Mouse (Mus musculus) cerebellum, postnatal 14 days (tissue): Measurements from ENCODE around the gene Hrasls5.
A peak's percentile ranks its signal among the peaks of the same experiment; 100 is the strongest.

Experiments
- DNase-seq, 2 experiments: peaks; one replicate each; pipeline ENCODE4 v3.0.0; 2021; ENCODE audit warnings: mixed read lengths in 2 of 2

Hrasls5 gene

DNA sequence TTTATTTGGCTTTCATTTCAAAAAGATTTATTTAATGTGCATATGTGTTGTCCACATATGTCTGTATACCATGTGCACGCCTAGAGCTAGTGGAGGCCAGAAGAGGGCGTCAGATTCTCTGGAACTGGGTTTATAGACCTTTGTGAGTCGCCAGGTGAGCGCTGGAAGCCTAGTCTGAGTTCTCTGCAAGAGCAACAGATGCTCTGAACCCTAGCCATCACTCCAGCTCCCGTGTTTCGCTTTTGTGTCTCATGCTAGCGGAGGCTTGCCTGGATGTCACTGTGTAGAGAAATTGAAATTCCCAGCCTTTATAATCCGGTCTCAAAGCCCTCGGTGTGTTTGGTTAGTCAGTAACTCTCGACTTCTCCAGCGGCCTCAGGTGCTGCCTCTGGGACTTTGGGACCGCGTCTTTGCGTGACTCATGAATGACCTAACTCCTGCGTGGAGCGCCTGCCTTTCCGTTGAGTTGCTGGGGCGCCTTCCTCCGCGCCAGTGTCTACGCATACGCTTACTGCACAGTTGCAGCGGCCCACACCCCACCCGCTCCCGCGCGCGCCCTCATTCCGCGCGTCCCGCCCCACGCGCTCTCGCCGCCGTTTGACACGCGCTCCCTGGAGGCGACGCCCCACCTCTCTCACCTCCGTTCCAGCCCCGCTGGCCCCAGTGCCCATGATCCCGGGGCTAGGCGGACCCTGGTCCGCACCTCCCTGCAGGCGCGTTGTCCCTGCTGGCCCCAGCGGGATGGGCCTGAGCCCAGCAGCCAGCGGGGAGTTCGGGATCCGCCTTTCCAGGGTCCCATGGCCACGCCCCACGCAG, at the start of gene Hrasls5:
Hrasls5 (plus strand) TSS at position 600 of the 816 bp plus-strand sequence.
- DNase-seq = peak in 1 of 2 experiments; percentile 16

DNA sequence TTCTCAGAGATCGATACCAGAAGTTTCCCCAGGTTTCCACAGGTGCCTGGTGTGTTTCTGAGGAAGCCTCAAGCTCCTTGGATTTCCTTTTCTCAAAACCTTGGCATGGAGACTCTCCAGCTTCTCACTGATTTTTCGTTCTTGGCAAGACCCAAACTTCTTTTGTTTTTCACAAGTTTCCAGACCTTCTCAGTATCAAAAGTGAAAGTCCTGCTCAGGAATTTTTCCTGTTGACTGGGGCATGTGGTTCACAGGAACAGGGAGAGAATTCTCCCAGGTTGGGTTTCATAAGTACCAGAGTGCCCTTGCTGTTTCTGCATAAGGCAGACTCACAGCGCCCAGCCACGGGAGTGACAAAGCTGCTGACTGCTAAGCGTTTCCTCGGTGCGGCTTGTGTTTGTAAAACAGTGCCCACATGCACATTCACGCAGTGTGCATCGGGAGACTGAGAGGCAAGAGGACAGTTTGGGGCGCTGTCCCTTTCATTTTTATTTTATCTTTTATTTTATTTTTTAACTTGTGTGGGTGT, 49.7 kb upstream of the Hrasls5 start:
- DNase-seq = no peak

DNA sequence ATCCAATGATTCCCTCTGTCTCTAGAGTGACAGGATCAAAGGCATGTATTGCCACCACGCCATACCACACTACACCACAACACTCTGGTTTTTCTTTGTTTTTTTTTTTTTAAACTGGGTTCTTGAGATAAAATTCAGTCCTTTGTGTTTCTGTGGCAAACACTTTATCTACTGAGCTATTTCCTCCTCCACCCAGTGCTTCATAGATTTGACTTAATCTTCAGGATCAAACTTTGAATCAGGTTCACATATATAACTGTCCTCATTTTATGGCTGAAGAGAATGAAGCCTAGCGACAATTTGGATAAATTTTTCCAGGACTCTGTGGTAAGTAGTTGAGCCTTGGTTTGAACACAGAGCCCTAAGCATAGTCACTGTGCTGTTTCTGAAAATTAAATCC, 48.7 kb upstream of the Hrasls5 start:
- DNase-seq = no peak

DNA sequence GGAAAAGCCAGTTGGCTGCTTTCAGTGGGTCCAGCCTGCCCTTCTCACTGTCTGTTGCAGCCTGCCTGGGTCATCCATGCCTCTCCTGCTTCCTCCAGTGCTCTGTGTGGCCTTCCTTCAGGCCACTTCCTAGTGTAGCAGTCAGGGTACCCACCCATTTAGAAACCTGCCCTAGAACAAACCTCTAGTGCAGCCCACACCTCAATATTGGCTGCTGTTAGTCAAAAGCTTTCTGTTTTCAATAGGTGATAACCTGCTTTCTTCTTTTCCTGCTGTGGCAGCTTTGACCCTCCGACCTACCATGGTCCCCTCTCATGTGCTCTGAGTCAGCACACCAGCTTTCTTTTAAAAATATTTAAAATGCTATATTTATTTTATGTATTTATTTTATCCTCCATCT, 47.9 kb upstream of the Hrasls5 start:
- no peak for DNase-seq

DNA sequence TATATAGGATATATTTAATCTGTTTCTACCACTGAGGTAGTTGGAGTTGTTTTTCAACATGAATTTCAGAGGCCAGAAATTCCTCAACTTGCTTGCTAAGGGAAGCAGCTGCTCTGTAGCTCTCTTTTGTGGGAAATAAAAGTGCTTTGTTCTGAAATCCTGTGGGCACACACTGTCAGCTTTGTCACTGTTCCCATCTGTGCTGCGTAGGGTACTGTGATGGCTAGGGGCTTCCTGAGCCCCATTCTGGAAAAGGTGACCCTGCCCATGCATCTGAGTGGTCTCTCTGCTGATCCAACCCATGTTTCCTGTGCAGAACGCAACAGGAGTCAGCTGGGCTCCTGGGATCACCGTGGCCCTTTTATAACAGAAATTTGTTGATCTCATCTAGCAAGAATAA, 45.5 kb upstream of the Hrasls5 start:
- no peak for DNase-seq

DNA sequence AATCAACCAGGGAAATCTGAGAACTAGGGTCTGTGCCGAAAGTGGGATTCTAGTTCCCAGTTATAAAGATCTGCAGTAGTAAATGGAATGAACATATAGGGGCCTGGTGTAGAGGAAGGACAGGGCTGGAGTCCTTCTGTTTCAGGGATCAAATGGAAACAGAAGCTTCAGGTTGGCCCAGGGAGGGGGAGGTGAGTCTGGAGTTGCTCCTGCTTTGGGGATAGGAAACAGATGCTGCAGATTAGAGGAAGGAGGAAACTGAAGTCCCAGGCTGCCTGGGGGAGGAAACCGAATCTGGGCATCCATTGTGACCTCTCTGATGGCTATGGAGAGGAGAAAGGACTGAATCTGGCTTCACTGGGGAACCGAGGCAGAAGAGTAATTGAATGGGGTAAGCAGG, 44.0 kb upstream of the Hrasls5 start:
- DNase-seq = no peak

DNA sequence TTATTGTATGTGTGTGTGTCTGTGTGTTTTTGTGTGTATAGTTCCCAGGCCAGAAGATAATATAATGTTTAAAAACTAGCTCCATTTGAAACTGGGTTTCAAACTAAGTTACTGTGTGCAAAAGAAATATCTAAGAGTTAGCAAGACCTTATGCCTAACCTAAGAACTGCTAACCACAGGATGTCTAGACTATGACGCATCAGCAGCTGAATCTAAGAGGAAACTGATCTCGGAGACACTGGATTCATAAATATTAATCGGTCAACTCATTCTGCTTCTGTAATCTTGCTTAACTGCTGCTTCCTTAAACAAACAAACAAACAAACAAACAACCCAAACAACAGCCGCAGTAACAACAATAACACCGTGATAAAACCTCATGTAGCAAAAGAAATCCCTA, 42.7 kb upstream of the Hrasls5 start:
- no peak for DNase-seq

DNA sequence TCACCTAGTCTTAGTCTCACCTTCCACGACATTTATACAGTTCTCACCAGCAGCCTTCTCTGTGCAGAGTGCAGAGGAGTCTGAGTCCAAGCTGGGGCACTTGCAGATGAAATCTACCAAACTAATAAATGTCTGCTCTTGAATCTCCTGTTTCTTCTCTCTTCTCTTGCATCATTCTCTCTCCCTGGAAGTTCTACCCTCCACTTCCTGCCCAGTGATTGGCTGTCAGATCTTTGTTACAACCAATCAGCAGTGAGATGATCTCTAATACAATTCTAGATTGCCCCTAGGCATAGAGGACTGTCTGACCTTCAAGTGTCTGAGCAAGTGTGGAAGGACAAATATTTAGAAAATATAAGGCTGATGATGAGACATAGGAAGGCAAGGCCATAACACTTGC, 36.2 kb upstream of the Hrasls5 start:
- no peak for DNase-seq

DNA sequence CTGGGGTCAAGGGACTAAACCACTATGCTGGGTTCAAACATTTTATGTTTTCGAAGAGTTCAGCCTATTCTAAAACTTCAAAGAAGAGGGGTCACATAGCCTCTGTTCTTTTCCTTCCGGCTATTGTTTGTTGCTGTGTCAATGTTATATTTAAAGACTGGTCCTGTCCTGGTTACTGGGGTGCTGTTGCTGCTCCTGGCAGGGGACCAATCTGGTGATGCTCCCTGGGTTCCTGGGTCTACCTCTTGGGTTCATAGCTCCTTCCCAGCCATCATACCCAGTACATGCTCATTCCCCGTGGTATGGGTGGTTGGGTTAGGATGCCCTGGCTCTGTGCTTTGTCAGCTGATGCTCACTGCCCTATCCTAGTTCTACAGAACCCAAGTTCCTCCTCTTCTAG, 34.6 kb upstream of the Hrasls5 start:
- DNase-seq = no peak

DNA sequence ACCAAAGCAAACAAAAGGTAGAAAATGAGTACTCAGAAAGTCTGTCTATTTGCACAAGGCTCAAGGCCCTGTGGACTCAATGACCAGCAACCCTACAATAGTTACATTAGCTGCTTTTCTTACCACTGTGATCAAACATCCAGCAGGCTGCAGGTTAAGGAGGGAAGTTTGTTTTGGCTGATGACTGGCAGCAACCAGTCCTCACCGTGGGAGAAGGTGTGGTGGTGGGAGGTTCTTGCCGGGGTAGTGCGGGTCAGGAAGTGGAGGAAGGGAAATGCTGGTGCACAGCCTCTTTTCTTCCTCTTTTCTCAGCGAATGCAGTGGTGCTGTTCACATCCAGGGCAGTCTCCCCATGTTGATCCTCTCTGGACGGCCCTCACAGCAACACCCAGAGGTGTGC, 31.3 kb upstream of the Hrasls5 start:
- no peak for DNase-seq

DNA sequence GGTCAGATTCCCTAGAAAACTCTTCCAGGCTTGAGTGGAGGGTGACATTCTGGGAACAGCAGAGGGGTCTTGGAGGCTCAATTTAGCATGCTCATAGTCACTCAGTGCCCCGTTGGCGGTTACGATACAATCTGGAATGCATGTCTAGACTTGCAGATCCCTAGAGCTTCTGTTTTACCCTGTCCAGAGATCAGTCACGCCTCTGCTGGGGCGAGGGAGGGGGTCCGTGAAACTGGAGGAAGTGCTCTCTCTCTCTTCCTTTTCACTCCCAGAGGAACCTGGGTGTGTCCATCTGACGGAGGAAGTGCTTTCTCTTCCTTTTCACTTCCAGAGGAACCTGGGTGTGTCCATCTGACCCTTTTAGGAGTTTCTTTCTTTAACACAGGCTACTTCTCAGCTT, 29.2 kb upstream of the Hrasls5 start:
- no peak for DNase-seq

DNA sequence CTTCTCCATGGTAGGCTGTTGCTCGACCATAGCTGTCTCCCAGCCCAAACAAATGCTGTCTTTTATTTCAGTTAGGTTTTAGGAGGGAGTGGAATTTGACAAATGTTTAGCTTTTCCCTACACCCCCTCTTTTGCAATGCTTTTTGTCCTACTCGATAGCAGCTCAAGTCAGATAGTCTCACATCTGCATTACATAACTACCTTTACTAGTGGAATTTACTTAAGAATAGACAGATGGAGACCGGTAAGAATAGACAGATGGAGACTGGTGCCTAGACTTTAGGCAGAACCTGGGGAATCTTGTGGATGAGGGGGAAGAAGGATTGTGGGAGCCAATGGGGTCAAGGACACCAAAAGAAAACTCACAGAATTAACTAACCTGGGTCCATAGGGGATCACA, 28.7 kb upstream of the Hrasls5 start:
- no peak for DNase-seq

DNA sequence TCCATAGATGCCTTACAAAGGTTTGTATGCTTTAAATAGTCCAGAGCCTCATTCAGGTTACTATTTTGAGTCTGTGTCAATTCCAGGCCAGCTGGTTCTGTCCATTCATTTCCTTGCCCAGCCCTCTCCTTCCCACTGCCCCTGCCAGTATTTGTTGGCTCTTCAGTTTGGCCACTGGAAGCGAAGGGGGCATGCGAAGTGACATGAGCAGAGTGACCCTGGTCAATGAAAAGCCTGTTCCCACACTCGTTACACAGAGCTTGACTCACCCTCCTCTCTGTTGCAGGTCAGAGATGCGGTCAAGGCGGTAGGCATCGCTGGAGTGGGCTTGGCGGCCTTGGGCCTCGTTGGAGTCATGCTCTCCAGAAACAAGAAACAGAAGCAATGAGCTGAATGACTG, 27.1 kb upstream of the Hrasls5 start:
- peak; percentile 16 to 18 for DNase-seq

DNA sequence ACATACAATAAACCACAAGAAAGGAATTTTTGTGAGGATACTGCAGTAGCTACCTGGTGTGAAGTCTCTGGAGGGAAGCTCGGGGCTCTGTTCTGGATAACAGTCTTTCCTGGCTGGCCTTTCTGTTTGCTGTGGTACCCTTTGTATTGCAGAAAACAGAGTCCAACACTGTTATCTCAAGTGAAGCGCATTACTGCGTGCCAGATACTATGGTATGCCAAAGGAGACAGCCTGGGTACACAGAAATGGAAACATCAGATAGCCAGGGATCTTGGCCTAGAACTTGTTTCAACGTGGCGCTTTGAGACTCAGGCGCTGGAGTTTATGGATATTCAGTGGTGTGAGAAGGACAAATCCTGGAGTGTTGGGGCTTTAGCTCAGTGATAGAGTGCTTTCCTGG, 26.6 kb upstream of the Hrasls5 start:
- DNase-seq = no peak

DNA sequence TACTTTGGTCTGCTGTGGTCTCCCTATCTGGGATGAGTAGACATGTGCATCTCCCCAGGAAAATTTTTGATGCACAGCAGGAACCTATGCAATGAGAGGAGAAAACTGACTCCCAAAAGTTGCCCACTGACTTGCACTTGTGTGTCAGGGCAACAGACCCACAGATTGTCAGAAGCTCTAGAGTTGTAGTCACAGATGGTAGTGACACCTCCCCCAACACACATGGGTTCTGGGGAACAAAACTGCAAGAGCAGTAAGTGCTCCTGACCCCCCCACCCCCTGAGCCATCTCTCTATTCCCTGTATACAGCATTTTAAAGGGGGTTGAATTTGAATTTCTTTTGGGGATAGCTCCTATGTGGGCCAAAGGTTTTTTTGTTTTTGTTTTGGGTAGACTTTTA, 21.5 kb upstream of the Hrasls5 start:
- no peak for DNase-seq

DNA sequence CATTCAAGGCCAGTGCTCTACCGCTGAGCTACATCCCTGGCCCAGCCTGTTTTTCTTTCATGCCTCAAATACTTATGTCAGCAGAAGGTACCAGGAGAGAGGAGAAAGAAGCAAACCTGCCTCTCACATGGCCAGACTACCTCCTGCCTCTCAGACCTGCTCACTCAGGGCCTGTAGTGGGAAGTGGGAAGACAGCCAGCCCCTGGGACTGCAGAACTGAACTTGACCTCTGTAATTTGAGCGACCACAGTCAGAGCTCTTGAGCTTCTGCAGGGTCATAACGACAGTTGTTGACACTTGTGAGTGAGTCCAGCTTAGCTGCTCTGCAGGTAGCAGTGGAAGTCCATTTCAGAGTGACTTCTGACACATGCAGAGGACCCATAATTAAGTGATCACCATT, 20.3 kb upstream of the Hrasls5 start:
- DNase-seq = no peak

DNA sequence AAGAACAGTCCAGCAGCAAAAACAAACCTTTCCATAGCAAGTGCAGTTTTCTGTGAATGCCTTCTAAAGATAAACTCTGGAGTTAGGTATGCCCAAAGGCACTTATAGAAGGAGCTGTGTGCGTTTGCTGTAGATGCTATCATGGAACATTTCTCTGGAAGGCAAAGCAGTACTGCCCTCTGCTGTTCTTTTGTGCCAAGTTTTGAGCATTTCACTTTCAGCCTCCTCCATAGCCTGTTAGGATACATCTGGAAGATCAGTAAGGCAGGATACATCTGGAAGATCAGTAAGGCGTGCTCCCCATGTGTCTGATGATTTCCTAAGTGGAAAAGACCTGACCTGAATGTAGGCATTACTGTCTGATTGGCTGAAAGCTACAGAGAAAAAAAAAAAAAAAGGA, 16.8 kb upstream of the Hrasls5 start:
- DNase-seq = peak in 1 of 2 experiments; percentile 26

DNA sequence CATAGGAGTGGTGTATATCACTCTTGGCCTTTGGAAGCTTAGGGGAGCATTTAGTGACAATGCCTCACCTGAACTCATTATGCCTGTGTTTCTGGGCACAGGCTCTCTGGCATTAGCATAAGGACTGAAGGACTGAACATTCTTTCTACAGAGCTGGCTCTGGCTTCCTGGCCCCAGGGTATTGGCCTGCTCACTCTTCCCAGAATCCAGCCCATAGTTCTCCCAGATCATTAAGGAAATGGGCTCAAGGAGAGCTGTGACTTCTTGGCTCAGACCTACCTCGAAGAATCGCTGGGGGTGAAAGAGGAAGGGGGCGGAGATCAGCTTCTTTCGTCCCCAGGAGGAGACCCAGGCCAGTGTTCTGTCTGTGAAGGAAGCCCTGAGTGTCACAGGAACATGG, 13.9 kb upstream of the Hrasls5 start:
- no peak for DNase-seq

DNA sequence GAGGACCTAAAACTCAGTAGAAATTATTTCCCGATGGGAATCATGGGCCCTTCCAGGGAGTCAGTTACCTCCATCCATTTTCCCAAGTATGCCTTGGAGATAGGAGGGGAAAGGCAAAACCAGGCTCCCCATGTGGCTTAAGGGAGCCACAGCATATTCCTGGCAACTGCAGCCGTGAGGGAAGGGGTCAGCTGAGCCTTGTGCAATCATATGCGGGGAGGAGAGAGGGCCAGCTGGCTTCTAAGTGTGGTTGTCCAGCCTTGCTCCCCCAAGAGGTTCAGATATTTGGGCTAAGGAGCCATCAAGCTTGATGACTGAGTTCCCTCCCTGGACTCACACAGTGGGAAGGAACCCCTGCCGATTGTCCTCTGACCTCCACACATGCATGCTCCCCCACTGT, 10.8 kb upstream of the Hrasls5 start:
- DNase-seq = peak in 1 of 2 experiments; percentile 9

DNA sequence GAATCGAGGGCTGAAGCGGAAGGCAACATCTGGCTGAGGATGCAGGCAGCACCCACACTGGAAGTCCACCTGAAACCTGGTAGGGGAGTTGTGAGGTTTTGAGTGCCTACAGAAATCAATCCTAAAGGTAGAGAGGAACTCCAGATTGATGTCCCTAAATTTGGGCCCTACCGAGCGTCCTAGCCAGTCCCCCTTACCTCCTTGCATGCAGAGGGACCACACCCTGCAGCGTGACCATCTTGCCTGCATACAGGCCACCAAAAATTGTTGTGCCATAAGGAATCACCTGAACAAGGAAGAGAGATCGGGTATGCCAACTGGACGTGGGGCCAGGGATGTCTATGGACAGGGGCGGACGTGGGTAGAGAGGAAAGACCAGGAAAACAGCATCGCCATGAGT, 8.2 kb upstream of the Hrasls5 start:
- DNase-seq = no peak

DNA sequence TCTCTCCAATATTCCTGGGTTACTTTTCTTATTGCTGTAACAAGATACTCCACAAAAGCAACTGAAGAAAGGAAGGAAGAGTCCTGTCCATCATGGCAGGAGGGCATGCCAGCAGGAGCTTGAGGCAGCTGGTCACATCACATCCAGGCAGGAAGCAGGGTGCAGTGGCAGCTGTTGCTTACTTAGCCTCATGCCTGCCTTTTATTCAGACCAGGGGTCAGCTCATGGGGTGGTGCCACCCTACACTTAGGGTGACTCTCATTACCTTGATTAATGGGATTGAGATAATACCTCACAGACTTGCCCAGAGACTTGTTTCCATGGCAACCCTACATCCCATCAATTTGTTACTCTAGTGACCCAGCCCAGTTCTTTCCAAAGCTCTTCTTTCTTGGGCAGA, 7.3 kb upstream of the Hrasls5 start:
- DNase-seq = no peak

DNA sequence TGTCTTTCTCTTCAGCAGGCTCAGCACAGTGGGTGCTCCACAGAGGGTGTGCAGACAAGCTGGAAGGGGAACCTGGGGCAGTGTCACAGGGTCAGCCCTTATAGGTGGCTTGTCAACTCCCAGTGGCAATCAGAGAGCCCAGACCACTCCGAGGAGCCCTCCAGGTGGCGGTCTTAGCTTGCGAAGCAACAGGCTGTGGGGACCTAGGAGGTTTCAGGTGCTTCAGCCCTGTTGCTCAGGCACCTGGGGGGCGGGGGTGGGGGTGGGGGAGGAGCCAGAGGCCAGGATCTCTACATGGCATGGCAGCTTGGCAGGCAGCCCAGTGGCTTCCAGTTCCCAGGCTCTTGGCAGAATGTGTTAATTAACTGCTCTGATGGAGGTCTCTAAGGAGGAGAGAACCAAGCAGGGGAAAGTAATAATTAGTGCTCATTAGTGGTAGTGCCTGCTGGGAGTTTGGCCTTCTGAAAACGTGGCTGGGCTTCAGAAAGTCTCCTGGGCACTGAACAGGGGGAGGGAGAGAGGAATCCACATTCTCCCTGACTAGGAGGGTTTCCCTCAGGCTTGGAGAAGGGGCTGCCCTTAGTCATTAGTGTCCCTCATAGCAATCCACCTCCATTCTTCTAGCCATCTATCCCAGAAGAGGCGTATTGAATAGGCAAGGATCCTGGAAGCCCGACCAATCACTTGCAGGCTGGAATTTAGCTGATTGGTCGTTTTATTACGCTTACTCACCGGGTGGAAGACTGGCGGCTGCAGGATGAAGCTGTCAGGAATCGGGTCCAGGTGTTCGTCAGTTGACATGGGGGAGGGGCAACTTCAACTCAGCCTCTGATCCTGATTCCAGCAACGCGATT, 6.2 kb upstream of the Hrasls5 start:
- DNase-seq = peak; percentile 79 to 82

DNA sequence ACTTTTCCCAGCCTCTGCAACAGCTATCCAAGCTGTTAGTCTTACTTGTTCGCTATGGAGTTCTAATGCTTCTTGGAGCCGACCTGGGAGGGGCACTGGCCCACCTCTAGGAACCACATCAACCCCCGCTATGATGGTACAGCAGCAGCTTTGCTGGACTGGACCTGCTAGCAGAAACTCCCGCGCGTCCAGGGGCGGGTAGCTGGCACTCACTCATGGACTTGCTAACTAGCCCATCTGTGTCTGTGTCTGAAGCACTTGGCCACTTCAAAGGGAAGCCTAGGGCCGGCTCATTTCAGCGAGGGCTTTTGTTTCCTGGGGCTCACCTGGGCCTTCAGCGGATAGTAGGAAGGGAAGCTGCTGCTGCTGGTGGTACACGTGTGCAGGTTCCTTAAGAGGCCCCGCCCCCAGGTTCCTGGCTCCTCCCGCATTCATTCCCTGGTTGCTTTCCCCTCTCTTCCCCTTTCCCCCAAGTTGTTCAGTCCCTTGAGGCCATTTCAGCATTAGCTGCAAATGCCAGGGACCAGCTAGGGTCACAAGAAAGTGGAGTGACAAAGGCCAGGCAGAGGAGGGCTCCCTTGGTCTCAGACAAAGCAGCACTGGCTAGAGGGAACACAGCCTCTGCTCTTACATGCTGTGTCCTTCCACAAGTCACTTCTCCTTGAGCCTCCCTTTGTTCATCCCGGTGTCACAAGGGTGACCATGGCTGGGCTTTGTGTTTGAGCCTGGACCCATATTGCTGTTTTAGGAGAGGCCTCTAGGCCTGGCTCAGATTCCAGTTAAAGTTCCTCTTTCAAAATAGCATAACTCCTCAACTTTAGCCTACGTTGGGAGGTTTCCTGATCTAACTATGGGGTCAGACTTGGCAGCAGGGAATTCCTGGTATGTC, 5.3 kb upstream of the Hrasls5 start, which contains the start of gene Lgals12:
Lgals12 (minus strand) TSS at position 393 of the 889 bp plus-strand sequence.
- DNase-seq = peak; percentile 61
